Mouse (Mus musculus) heart, embryonic 13.5 days (tissue): ENCODE measurements at regions not wholly inside any gene's neighbourhood (a gene's known extent, or its start where the extent isn't known, plus 50 kb on each side); places are given as distances from the start of the nearest gene placed in this dataset.

Source experiments
- ATAC-seq: fragments of 200-750 bp; cut with Nextera tagmentation; 2 replicates; pipeline ENCODE4 v1.8.0; 2017; ENCODE audit warnings: moderate TSS enrichment; ENCODE audit not compliant: insufficient number of reproducible peaks, low FRiP score, low TSS enrichment; ENCODE audit errors: extremely low read depth
- H3K27ac ChIP-seq: fragments of 300-500 bp; sonication (generic); replicated peaks from 2 replicates; pipeline ENCODE4 v1.5.1; 2015; ENCODE audit warnings: moderate library complexity, mild to moderate bottlenecking, inconsistent platforms
- H3K27me3 ChIP-seq: fragments of 300-500 bp; sonication (generic); replicated peaks from 2 replicates; pipeline ENCODE4 v1.6.1; 2015; ENCODE audit warnings: mild to moderate bottlenecking, inconsistent platforms
- H3K36me3 ChIP-seq: fragments of 300-500 bp; sonication (generic); 2 replicates; pipeline ENCODE4 v1.6.1; 2015; ENCODE audit warnings: mild to moderate bottlenecking, inconsistent platforms
- H3K4me1 ChIP-seq: fragments of 300-500 bp; sonication (generic); 2 replicates; pipeline ENCODE4 v1.6.1; 2015; ENCODE audit warnings: inconsistent platforms
- H3K4me2 ChIP-seq: fragments of 300-500 bp; sonication (generic); 2 replicates; pipeline ENCODE4 v1.6.1; 2015; ENCODE audit warnings: inconsistent platforms, mild to moderate bottlenecking, moderate library complexity
- H3K4me3 ChIP-seq: fragments of 300-500 bp; sonication (generic); 2 replicates; pipeline ENCODE4 v1.5.1; 2015; ENCODE audit warnings: moderate library complexity, mild to moderate bottlenecking, inconsistent platforms
- H3K9ac ChIP-seq: fragments of 300-500 bp; sonication (generic); 2 replicates; pipeline ENCODE4 v1.6.1; 2015; ENCODE audit warnings: inconsistent platforms, mild to moderate bottlenecking, moderate library complexity
- H3K9me3 ChIP-seq: fragments of 300-500 bp; sonication (generic); 2 replicates; pipeline ENCODE4 v1.6.1; 2016; ENCODE audit warnings: inconsistent platforms
- WGBS: fragments of 180-500 bp; shearing (Covaris S2); methylation state at CpG from one replicate; pipeline ENCODE4 v1.1.7; 2015; ENCODE audit warnings: mixed read lengths; 5-methylcytosine and 5-hydroxymethylcytosine counted together

DNA sequence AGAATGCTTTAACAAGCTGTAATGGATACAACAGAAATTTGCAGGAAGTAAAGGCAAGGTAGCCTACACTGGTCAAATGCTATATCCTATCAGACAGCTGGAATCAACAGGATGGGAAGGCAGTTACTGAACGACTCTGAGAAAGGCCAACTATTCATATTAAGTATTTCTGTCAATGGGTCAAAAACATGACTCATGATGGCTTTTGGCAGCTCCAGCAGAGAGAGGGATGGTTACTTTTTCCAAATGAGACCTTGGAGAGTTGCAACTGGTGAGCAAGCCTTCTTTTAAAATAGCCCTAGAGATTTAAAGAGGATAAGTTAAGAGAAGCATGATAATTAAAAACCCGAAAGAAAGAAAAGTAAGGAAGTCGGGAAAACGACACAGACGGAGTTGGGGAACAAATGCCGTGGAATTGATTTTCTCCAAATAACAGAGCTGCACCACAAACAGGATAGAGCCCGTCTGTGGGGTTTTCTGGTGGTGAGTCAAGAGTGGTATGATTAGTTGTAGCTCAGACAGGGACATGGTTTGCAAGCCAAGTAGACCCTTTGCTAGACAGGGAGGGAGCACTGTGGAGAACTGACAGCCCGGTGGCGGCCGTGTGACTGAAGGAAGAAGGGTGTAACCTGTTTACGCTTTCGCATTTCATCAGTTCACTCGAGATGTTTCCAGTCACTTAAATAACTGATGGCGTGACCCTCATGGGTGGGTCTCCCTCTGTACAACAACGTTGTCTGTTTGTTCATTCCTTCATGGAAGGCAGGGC is 3638.1 kb upstream of the Gm7489 start:
- ATAC-seq: no peak
- no peaks in the 10 kb centered on the region for H3K36me3 ChIP-seq
- no peaks in the 10 kb centered on the region for H3K9me3 ChIP-seq
- H3K4me1 ChIP-seq: no peaks in the 10 kb centered on the region
- H3K4me3 ChIP-seq: no peak overlapping the region
- no peaks in the 10 kb centered on the region for H3K27me3 ChIP-seq
- H3K4me2 ChIP-seq: no peak overlapping the region
- H3K9ac ChIP-seq: no peak overlapping the region
- no peak overlapping the region for H3K27ac ChIP-seq
- 72% methylated on average over 15 of the region's 15 CpGs for WGBS

- no peak overlapping the region for H3K27ac ChIP-seq
- no peaks in the 10 kb centered on the region for H3K36me3 ChIP-seq
- H3K4me1 ChIP-seq: no peaks in the 10 kb centered on the region
- ATAC-seq: no peak
- no peaks in the 10 kb centered on the region for H3K27me3 ChIP-seq
- H3K9ac ChIP-seq: no peak overlapping the region
- WGBS: 63% methylated on average over 2 of the region's 2 CpGs
- H3K9me3 ChIP-seq: no peaks in the 10 kb centered on the region
- H3K4me3 ChIP-seq: no peak overlapping the region
- no peak overlapping the region for H3K4me2 ChIP-seq
Measured at GRCm38 (mm10) chr15:50260057-50260456, 3624.6 kb upstream of the Gm7489 start.

- no peaks in the 10 kb centered on the region for H3K27me3 ChIP-seq
- ATAC-seq: no peak
- no peaks in the 10 kb centered on the region for H3K9me3 ChIP-seq
- no peak overlapping the region for H3K27ac ChIP-seq
- no peaks in the 10 kb centered on the region for H3K36me3 ChIP-seq
- no peak overlapping the region for H3K4me3 ChIP-seq
- 71% methylated on average over 8 of the region's 8 CpGs for WGBS
- H3K4me2 ChIP-seq: no peak overlapping the region
- H3K4me1 ChIP-seq: no peaks in the 10 kb centered on the region
- H3K9ac ChIP-seq: no peak overlapping the region
Measured at GRCm38 (mm10) chr15:50261245-50261872, 3623.3 kb upstream of the Gm7489 start.

DNA sequence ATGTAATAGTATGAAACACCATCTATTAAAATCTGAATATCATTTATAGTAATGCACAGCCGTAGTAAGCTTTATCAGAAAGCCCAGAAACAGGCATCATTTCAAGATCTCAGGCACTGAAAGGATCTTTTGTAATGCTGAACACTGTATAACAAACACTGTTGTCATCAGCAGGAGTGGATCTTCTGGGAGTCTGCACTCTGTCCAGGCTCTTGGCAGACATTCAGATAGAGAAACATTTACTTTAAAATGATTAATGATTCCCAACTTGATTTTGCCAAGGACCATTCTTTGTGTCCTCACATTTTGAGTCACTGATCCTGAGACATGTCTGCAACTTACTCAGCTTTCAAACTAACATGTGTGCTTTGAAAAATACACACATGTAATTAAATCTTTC is 3617.2 kb upstream of the Gm7489 start:
- Histone ChIP-seq H3K4me3 (no peak overlapping the region), H3K4me2 (no peak overlapping the region), H3K4me1 (no peaks in the 10 kb centered on the region), H3K27ac (no peak overlapping the region), H3K36me3 (no peaks in the 10 kb centered on the region), H3K27me3 (no peaks in the 10 kb centered on the region), H3K9ac (no peak overlapping the region), H3K9me3 (no peaks in the 10 kb centered on the region)
- WGBS: 55% methylated on average over 1 of the region's 1 CpGs
- ATAC-seq: no peak

DNA sequence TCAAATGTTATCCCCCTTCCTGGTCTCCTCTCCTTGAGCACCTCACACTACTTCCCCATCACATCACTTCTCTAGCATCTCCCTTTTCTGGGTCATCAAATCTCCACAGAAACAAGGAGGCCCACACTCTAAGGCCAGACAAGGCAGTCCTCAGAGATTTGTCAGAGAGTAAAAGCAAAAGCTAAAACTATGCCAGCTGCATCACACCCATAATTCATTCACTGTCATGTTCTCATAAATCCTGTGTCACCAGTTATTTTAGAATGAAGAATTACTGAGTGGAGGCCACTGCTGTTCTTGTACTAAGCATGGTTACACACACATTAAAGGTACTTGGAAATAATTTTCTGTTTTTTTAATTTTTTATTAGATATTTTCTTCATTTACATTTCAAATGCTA is 3613.1 kb upstream of the Gm7489 start:
- Histone ChIP-seq H3K4me1 (no peaks in the 10 kb centered on the region), H3K27ac (no peak overlapping the region), H3K27me3 (no peaks in the 10 kb centered on the region), H3K4me2 (no peak overlapping the region), H3K36me3 (no peaks in the 10 kb centered on the region), H3K4me3 (no peak overlapping the region), H3K9me3 (no peaks in the 10 kb centered on the region), H3K9ac (no peak overlapping the region)
- no peak for ATAC-seq

- no peak overlapping the region for H3K9ac ChIP-seq
- H3K27ac ChIP-seq: no peak overlapping the region
- 68% methylated on average over 2 of the region's 2 CpGs for WGBS
- no peaks in the 10 kb centered on the region for H3K36me3 ChIP-seq
- no peak for ATAC-seq
- H3K4me3 ChIP-seq: no peak overlapping the region
- H3K4me1 ChIP-seq: no peaks in the 10 kb centered on the region
- H3K27me3 ChIP-seq: no peaks in the 10 kb centered on the region
- no peak overlapping the region for H3K4me2 ChIP-seq
- no peaks in the 10 kb centered on the region for H3K9me3 ChIP-seq
Measured at GRCm38 (mm10) chr15:50282576-50282975, 3602.1 kb upstream of the Gm7489 start.

- 92% methylated on average over 2 of the region's 2 CpGs for WGBS
- H3K9me3 ChIP-seq: no peaks in the 10 kb centered on the region
Measured at GRCm38 (mm10) chr15:50283491-50283890, 3601.2 kb upstream of the Gm7489 start.

GRCm38 (mm10) chr15:50301831-50302230 is 3582.9 kb upstream of the Gm7489 start:
- Histone ChIP-seq H3K4me2 (no peak overlapping the region), H3K27ac (no peak overlapping the region), H3K36me3 (no peaks in the 10 kb centered on the region), H3K9me3 (no peaks in the 10 kb centered on the region), H3K4me1 (peaks cover 3% of the 10 kb centered on the region; the same call in 1 of the 2 replicates), H3K9ac (no peak overlapping the region), H3K27me3 (no peaks in the 10 kb centered on the region), H3K4me3 (no peak overlapping the region)
- WGBS: 80% methylated on average over 3 of the region's 3 CpGs
- no peak for ATAC-seq

More at GRCm38 (mm10) chr15:50283491-50283890, 3601.2 kb upstream of the Gm7489 start:
- H3K4me3 ChIP-seq: no peak overlapping the region
- no peaks in the 10 kb centered on the region for H3K4me1 ChIP-seq
- no peaks in the 10 kb centered on the region for H3K36me3 ChIP-seq
- no peak overlapping the region for H3K27ac ChIP-seq
- H3K27me3 ChIP-seq: no peaks in the 10 kb centered on the region
- H3K4me2 ChIP-seq: no peak overlapping the region
- no peak overlapping the region for H3K9ac ChIP-seq
- no peak for ATAC-seq

DNA sequence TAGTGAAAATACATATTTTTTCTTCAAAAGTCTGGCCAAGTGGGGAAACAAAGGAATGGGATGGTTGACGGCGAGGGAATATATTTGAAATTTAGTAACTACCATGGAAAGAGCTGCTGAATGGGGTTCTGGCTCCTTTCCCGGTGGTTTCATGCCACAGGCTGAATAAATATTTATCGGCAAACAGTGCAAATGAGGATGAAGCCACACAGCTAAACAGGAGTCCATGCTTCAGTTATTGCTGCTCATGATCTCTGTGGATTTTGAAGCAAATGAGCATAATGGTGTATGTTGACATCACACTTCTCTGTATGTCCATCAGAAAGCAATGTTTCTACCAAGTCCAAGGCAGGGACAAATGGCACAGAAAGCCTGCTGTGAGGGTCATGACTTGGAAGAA is 3580.6 kb upstream of the Gm7489 start:
- 89% methylated on average over 4 of the region's 4 CpGs for WGBS
- Histone ChIP-seq H3K27me3 (no peaks in the 10 kb centered on the region), H3K4me1 (no peaks in the 10 kb centered on the region), H3K9me3 (no peaks in the 10 kb centered on the region), H3K4me2 (no peak overlapping the region), H3K36me3 (no peaks in the 10 kb centered on the region), H3K4me3 (no peak overlapping the region), H3K27ac (no peak overlapping the region), H3K9ac (no peak overlapping the region)
- ATAC-seq: no peak

DNA sequence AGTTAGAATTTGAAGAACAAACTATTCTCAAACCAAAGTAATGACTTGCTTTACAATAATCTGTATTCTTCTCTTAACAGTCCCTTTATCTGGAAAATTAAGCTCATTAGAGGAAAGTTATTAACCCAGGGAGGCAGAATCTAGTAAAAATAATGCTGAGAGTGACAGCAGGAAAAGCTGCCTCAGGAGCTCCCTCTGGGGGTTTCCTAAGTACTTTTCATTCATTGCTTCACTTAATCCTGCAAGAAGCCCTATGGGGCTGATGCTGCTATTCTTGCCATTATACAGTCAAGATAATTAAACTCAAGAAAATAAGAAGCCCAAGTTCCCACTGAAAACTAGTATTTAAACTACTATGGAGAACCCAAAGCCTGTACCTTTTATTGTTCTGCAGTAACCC is 3563.9 kb upstream of the Gm7489 start:
- no peaks in the 10 kb centered on the region for H3K9me3 ChIP-seq
- no peaks in the 10 kb centered on the region for H3K36me3 ChIP-seq
- no peak overlapping the region for H3K27ac ChIP-seq
- no peak overlapping the region for H3K9ac ChIP-seq
- no peak overlapping the region for H3K4me3 ChIP-seq
- no peaks in the 10 kb centered on the region for H3K27me3 ChIP-seq
- H3K4me2 ChIP-seq: no peak overlapping the region
- H3K4me1 ChIP-seq: no peaks in the 10 kb centered on the region
- no peak for ATAC-seq

DNA sequence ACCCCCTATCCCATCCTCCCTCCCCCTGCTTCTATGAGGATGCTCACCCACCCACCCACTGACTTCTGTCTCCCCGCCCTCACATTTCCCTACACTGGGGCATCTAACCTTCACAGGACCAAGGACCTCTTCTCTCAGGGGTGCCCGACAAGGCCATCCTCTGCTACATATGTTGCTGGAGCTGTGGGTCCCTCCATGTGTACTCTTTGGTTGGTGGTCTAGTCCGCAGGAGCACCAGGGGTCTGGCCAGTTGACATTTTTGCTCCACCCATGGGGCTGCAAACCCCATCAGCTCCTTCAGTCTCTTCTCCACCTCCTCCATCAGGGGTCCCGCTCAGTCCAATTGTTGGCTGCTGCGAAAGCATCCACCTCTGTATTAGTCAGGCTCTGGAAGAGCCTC is 3539.2 kb upstream of the Gm7489 start:
- no peaks in the 10 kb centered on the region for H3K36me3 ChIP-seq
- ATAC-seq: no peak
- no peak overlapping the region for H3K4me3 ChIP-seq
- no peaks in the 10 kb centered on the region for H3K9me3 ChIP-seq
- no peak overlapping the region for H3K9ac ChIP-seq
- 81% methylated on average over 5 of the region's 5 CpGs for WGBS
- no peaks in the 10 kb centered on the region for H3K27me3 ChIP-seq
- no peak overlapping the region for H3K4me2 ChIP-seq
- no peaks in the 10 kb centered on the region for H3K4me1 ChIP-seq
- no peak overlapping the region for H3K27ac ChIP-seq

- no peaks in the 10 kb centered on the region for H3K27me3 ChIP-seq
- 72% methylated on average over 2 of the region's 2 CpGs for WGBS
Measured at GRCm38 (mm10) chr15:50346953-50347352, 3537.8 kb upstream of the Gm7489 start.

More at GRCm38 (mm10) chr15:50346953-50347352, 3537.8 kb upstream of the Gm7489 start:
- Histone ChIP-seq H3K4me2 (no peak overlapping the region), H3K27ac (no peak overlapping the region), H3K4me1 (no peaks in the 10 kb centered on the region), H3K4me3 (no peak overlapping the region), H3K9ac (no peak overlapping the region), H3K9me3 (no peaks in the 10 kb centered on the region), H3K36me3 (no peaks in the 10 kb centered on the region)
- ATAC-seq: no peak
